Mouse (Mus musculus) bone marrow, adult 2 months (tissue): ENCODE results near the gene Tor1a. TPM values are rescaled to one million over a fixed set of nuclear protein-coding genes. Genes with fewer than 3 reads are reported as not detected.
"Not testable (repeated sequence)": the region's sequence is repeated elsewhere in the genome, so short reads cannot be mapped to it uniquely, and the experiment has no call there.

Experiments
- H3K27ac ChIP-seq: fragments of 200-500 bp; 2 replicates; pipeline ENCODE4 v1.5.1; 2012; ENCODE audit warnings: low read depth, mild to moderate bottlenecking, control low read depth, inconsistent platforms, low read length; ENCODE audit not compliant: control insufficient read depth, poor library complexity, insufficient read depth
- H3K4me1 ChIP-seq: fragments of 200-500 bp; 2 replicates; pipeline ENCODE4 v1.6.1; 2011; ENCODE audit warnings: low read length; ENCODE audit not compliant: control insufficient read depth, insufficient read depth
- H3K4me3 ChIP-seq: fragments of 200-500 bp; replicated peaks from 2 replicates; pipeline ENCODE3; 2011; ENCODE audit warnings: mild to moderate bottlenecking, low read depth, low read length, control low read depth; ENCODE audit not compliant: control insufficient read depth
- CTCF ChIP-seq: fragments of 200-500 bp; IDR thresholded peaks from 2 replicates; pipeline ENCODE4 v1.5.1; 2011; ENCODE audit warnings: low read length, control low read depth; ENCODE audit not compliant: control insufficient read depth, insufficient read depth
- POLR2A ChIP-seq: fragments of 200-500 bp; IDR thresholded peaks from 2 replicates; pipeline ENCODE4 v1.6.1; 2011; ENCODE audit warnings: low read depth, mild to moderate bottlenecking, control low read depth, low read length, borderline replicate concordance; ENCODE audit not compliant: control insufficient read depth
- WGBS: fragments of 180-500 bp; shearing (Covaris S2); methylation state at CpG from one replicate; pipeline ENCODE4 v1.1.7; 2018; 5-methylcytosine and 5-hydroxymethylcytosine counted together
- polyA plus RNA-seq: library from polyadenylated mRNA; stranded (reverse); fragments of >200 nt; gene quantifications from 2 replicates; pipeline ENCODE4 v1.2.4, GENCODE M21; 2011; ENCODE audit warnings: low replicate concordance; ENCODE audit not compliant: missing spikeins, insufficient read depth, insufficient read length

Gene Tor1a
- polyA plus RNA-seq, 1 experiment: 35.0 TPM

- WGBS: 75% methylated on average over 8 of the region's 8 CpGs
- Histone ChIP-seq H3K4me1 (no peaks in the 10 kb centered on the region), H3K27ac (no peak overlapping the region), H3K4me3 (no peak overlapping the region)
- TF ChIP-seq POLR2A (no peak), CTCF (no peak)
Observed at GRCm38 (mm10) chr2:30918780-30919329, 48.9 kb downstream of the Tor1a start.

GRCm38 (mm10) chr2:30918126-30918525, 49.6 kb downstream of the Tor1a start:
- TF ChIP-seq POLR2A: no peak
- TF ChIP-seq CTCF: no peak
- Histone ChIP-seq H3K4me3 (no peak overlapping the region), H3K4me1 (no peaks in the 10 kb centered on the region), H3K27ac (no peak overlapping the region)
- 72% methylated on average over 6 of the region's 6 CpGs for WGBS

DNA sequence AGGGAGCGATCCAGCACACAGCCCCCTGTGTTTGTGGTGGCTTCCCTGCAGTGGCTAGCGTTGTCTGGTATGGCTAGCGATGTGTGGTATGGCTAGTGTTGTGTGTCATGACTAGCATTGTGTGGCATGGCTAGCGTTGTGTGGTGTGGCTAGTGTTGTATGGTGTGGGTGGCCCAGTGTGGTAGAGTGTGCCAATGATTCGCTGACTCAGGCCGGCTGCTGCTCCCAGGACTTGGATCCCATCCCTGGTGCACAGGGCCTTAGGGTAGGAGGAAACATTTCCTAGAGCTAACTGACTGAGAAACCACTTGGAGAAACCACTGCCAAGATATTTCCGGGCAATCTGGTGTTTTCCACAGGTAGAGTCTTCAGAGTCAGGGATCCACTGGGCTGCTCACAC, 50.1 kb downstream of the Tor1a start:
- Histone ChIP-seq H3K4me1 (no peaks in the 10 kb centered on the region), H3K27ac (no peak overlapping the region), H3K4me3 (no peak overlapping the region)
- TF ChIP-seq POLR2A: no peak
- TF ChIP-seq CTCF: no peak
- WGBS: 86% methylated on average over 7 of the region's 7 CpGs

- WGBS: 77% methylated on average over 6 of the region's 6 CpGs
- not testable (repeated sequence) for H3K27ac ChIP-seq, H3K4me1 ChIP-seq, H3K4me3 ChIP-seq
Observed at GRCm38 (mm10) chr2:30915933-30916332, 51.8 kb downstream of the Tor1a start.

DNA sequence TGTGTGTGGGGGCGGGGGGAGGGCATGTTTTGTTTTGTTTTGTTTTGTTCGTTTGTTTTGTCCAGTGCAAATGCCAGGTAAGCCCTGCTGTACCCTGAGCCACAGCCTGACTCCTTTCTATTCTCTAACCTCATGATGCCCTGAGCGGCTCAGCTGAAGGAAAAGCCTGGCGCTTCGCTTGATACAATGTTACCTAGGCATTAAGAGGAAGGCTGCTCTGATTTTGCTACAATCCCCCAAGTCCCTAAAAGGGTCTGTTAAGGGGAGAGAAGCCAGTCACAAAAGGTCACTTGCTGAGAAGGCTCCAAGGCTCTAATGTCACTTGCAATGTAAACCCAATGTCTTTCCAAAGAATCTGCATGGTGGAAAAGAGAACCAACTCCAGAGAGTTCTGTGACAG, 52.4 kb downstream of the Tor1a start:
- no peak overlapping the region for H3K27ac ChIP-seq
- no peaks in the 10 kb centered on the region for H3K4me1 ChIP-seq
- WGBS: 80% methylated on average over 5 of the region's 5 CpGs

DNA sequence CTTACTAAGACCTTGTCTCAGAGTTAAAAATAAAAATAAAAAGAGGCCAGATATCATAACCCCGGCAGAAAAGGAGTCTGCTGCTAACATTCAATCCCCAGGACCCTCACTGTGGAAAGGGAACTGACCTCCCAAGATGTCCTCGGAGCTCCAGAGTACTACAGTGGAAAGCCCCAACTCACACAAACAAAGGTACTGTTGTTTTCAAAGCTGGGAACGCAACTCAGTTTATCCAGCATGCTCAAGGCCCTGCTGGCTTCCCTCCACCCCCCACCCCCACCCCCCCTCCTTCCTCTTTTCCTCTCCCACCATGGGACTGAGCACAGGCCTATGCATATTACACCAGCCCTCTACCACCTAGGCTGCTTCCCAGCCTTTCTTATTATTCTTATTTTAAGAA, 52.9 kb downstream of the Tor1a start:
- WGBS: 64% methylated on average over 3 of the region's 3 CpGs
- H3K27ac ChIP-seq: no peak overlapping the region
- TF ChIP-seq POLR2A (no peak), CTCF (no peak)
- H3K4me1 ChIP-seq: no peaks in the 10 kb centered on the region
- H3K4me3 ChIP-seq: no peak overlapping the region

More for the DNA sequence above, 52.4 kb downstream of the Tor1a start:
- TF ChIP-seq POLR2A (no peak), CTCF (no peak)
- H3K4me3 ChIP-seq: no peak overlapping the region

DNA sequence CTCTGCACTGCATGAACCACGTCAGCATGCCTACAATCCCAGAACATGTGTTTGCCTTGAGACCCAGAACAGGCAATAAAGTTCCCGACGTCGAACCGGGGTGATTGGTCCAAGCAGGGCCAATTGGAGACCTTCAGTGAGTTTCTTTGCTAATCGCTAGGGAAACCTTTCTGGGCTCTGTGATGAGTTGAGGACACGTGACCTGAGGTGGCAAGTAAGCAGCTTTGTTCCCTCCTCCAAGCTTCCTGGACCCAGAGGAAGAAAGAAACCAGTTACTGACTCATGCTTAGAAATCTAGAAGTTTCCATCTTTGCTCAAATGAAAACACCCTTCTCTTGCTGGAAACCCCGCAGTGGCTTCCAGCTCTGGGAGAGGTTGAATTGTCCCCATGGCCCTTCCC, 54.7 kb downstream of the Tor1a start:
- no peak overlapping the region for H3K27ac ChIP-seq
- 78% methylated on average over 8 of the region's 8 CpGs for WGBS
- H3K4me3 ChIP-seq: no peak overlapping the region
- TF ChIP-seq CTCF: no peak
- no peak for TF ChIP-seq POLR2A
- no peaks in the 10 kb centered on the region for H3K4me1 ChIP-seq

- WGBS: 68% methylated on average over 4 of the region's 4 CpGs
- Histone ChIP-seq H3K4me3 (no peak overlapping the region), H3K4me1 (no peaks in the 10 kb centered on the region), H3K27ac (no peak overlapping the region)
- TF ChIP-seq POLR2A (no peak), CTCF (no peak)
Observed at GRCm38 (mm10) chr2:30912291-30912773, 55.4 kb downstream of the Tor1a start.

Other genes starting within 250 kb of the Tor1a start
- not detected in 2 replicates for gene 1700001O22Rik, start 164.3 kb downstream of the Tor1a start, polyA plus RNA-seq
- 10.2 and 11.0 TPM in 2 replicates for gene Ntmt1, start 160.1 kb downstream of the Tor1a start, polyA plus RNA-seq
- 30.0 and 32.4 TPM in 2 replicates for gene Asb6, start 137.6 kb downstream of the Tor1a start, polyA plus RNA-seq
- gene Prrx2, start 133.0 kb downstream of the Tor1a start, polyA plus RNA-seq: 4.1 TPM in 1 of 2 replicates, not detected in the other
- 2.9 and 8.0 TPM in 2 replicates for gene Ptges, start 38.1 kb downstream of the Tor1a start, polyA plus RNA-seq
- 19.3 and 34.2 TPM in 2 replicates for gene Tor1b, start 15.0 kb downstream of the Tor1a start, polyA plus RNA-seq
- gene BC005624, start 14.3 kb upstream of the Tor1a start, polyA plus RNA-seq: 26.0 and 35.8 TPM in 2 replicates
- 8.6 and 11.7 TPM in 2 replicates for gene Usp20, start 14.3 kb upstream of the Tor1a start, polyA plus RNA-seq
- 25.6 and 67.8 TPM in 2 replicates for gene Fnbp1, start 174.1 kb upstream of the Tor1a start, polyA plus RNA-seq
- gene Gpr107, start 184.4 kb upstream of the Tor1a start, polyA plus RNA-seq: 21.0 and 27.9 TPM in 2 replicates